Mouse (Mus musculus) frontal cortex, adult (tissue): ENCODE results near the gene Wfdc17.

Source experiments
- ATAC-seq: cut with Nextera tagmentation; 2 replicates; pipeline ENCODE4 v1.9.2; 2017; ENCODE audit warnings: mild to moderate bottlenecking, moderate library complexity, mixed read lengths; ENCODE audit not compliant: low TSS enrichment

Gene Wfdc17

GRCm38 (mm10) chr11:83740443-83740991 is 36.7 kb downstream of the Wfdc17 start:
- ATAC-seq = no peak

- ATAC-seq = no peak
These were observed 38.0 kb downstream of the Wfdc17 start for GRCm38 (mm10) chr11:83741841-83742240.

- no peak for ATAC-seq
These were observed 39.1 kb downstream of the Wfdc17 start for GRCm38 (mm10) chr11:83742731-83743355.

GRCm38 (mm10) chr11:83743525-83743924 is 39.7 kb downstream of the Wfdc17 start:
- ATAC-seq = no peak

- ATAC-seq = no peak
These were observed 42.4 kb downstream of the Wfdc17 start for GRCm38 (mm10) chr11:83746152-83746551.

- ATAC-seq = no peak
These were observed 42.9 kb downstream of the Wfdc17 start, which contains the start of gene Wfdc21 for GRCm38 (mm10) chr11:83746681-83747080. Gene Wfdc21 (plus strand): TSS chr11:83746940.

- no peak for ATAC-seq
These were observed 43.8 kb downstream of the Wfdc17 start for GRCm38 (mm10) chr11:83747376-83748265.

GRCm38 (mm10) chr11:83753581-83754181 is 49.9 kb downstream of the Wfdc17 start, which contains the start of gene Heatr6:
Gene Heatr6 (plus strand): TSS chr11:83753696.
- peak; percentile 99 for ATAC-seq

GRCm38 (mm10) chr11:83754227-83754626 is 50.4 kb downstream of the Wfdc17 start:
- peak; percentile 13; the same call in 1 of the 2 replicates for ATAC-seq
